Mouse (Mus musculus): Measurements from ENCODE around the gene Cs. TPM values are rescaled to one million over a fixed set of nuclear protein-coding genes. Genes with fewer than 3 reads are reported as not detected.
A peak's percentile ranks its signal among the peaks of the same experiment; 100 is the strongest.

Cs gene
- total RNA-seq (2021) = 1,000 to 10,000 TPM; 1,006 to 1,090 TPM
- long read RNA-seq, experiment 1, transcript Cs-201 (11 exons, 2,926 nt) = major isoform, 613 of 789 reads
- long read RNA-seq, experiment 1, partial matches to known transcripts = 126 of 789 reads
- long read RNA-seq, experiment 1, other reads (novel, unspliced or antisense) = 50 of 789 reads
- long read RNA-seq, experiment 2, transcript Cs-201 (11 exons, 2,926 nt) = major isoform, 261 of 370 reads
- long read RNA-seq, experiment 2, partial matches to known transcripts = 74 of 370 reads
- long read RNA-seq, experiment 2, other reads (novel, unspliced or antisense) = 35 of 370 reads

DNA sequence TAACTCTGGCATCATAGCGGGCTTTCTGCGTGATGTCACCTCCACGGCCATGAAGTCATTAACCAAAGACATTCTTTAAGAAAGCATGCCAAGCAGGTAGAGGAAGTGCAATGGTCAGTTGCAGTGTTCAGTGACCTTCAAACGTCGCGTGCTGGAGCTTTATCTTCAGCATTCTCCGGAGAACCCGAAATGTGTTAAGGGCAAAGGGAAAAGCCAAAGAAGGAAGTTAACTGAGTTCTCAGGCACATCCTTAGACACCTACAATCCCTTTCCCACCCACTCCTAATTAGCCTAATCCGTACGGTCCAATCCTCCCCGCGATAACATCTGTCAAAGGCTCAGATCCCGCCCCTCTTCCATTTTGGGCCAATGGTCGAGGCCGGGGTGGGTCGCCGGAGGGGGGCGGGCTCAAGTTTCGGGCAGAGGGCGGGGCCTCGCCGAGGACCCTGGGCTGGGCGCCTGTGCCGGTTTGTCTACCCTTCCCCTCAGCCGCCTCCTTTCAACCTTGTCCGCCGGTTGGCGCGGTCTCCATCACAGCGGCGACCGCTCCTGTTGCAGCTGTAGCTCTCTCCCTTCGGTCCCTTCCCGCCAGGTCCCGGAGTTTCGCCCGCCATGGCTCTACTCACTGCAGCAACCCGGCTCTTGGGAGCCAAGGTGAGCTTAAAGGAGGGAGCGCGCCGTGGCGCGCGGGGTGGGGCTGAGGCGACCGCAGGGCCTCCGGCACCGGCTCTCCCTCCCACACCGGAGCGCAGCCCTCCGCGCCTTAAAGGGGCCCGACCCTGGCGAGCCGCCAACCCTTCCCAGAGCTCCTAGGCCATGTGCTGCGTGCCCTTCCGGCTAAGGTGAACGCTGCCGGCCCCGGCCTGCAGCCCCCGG lies at the start of gene Cs:
TSS of gene Cs (plus strand) at position 429 of the 876 bp plus-strand sequence.
- peak; percentile 98 for DNase-seq

DNA sequence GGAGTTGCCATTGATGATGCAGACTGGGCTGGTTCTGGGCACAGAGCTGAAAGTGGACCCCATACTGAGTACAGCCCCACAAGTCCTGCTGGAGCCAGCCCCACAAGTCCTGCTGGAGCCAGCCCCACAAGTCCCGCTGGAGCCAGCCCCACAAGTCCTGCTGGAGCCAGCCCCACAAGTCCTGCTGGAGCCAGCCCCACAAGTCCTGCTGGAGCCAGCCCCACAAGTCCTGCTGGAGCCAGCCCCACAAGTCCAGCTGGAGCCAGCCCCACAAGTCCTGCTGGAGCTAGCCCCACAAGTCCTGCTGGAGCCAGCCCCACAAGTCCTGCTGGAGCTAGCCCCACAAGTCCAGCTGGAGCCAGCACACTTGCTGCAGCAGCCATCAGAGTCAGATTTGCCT lies 46.9 kb upstream of the Cs start:
- peak; percentile 49 to 74 for DNase-seq

DNA sequence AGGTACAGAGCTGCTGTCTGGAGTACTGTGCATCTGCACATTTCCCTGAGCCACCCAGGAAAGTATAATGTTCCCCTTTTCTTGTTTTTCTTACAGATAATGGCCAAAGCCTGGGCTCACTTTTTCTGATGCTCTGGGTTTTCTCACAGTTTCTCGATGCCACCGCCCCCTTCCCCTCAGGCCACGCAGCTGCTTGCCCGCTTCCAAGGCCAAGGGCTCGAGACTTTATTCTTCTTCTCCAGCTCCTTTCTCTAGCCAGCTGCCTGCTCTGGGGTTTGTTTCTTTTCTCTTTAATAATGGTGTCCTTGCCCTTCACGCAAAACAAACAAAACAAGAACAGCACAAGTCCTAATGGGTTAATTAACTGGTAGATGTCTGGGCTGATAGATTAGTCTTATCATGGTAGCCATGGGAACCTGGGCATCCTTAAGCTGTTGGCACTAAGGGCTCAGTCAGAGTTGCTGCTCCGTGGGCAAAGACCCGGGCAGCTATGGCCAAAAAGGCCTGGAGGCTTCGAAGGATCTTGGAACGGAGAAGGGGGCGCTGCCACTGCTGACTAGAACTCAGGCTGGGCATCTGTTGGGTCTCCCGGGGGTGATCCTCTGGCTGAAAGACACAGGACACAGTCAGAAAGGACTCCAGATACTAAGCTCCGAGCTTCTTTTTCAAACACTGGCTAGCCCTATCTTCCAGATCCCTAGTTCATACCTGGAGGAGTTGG lies 41.0 kb upstream of the Cs start:
- DNase-seq = no peak

DNA sequence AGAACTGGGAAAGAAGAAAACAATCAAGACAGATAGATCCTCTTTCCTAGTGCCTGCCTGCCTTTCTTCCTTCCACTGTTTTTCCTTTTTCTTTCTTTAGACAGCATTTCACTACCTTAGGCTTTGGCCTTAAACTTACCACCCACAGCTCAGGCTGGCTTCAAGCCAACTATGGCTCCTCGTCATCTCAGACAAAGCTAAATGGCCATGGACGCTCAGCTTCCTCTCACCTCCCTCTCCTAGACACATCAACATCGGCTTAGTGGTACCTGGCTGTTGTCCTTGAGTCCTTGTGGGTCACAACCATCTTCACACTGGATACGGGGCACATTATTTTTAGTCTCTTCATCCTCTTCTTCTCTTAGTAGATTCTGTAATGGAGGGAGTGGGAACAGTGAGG lies 40.3 kb upstream of the Cs start:
- DNase-seq = no peak

DNA sequence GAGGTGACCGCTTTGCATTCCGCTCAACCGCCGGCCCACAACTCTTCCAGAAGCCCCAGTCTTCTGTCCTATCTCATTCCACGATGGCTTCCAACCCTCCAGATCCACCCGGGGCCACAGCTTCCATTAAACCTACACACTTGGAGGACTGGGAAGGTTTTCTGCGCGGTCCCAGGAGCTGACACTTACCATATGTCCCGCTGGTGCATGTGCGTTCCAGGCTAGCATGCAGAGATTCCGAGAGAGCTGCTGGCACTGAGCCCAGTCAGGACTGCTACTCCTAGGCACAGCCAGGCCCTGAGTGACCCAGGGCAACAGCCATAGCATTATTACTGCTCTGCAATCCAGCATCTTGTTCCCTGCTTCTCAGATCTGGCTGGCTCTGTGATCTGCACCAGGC lies 39.9 kb upstream of the Cs start:
- peak; percentile 51 to 58 for DNase-seq

DNA sequence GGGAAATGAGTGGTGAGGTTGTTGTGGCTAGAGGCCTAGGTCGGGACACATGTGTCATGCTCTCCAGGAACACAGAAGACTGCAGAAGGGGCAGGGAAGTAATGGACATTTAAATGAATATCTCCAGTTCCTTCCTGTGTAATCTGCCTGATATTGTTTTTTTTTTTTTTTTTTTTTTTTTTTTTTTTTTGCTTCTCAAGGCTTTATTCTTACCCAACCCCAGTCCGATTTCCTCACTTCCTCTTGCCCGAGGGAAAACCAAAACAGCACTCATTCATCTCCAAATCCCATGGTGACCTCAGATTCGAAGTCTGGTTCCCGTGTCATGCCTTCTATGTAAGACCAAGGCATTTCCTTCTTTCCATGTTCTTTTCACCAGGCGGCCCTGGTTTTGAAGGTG lies 39.3 kb upstream of the Cs start:
- no peak for DNase-seq

DNA sequence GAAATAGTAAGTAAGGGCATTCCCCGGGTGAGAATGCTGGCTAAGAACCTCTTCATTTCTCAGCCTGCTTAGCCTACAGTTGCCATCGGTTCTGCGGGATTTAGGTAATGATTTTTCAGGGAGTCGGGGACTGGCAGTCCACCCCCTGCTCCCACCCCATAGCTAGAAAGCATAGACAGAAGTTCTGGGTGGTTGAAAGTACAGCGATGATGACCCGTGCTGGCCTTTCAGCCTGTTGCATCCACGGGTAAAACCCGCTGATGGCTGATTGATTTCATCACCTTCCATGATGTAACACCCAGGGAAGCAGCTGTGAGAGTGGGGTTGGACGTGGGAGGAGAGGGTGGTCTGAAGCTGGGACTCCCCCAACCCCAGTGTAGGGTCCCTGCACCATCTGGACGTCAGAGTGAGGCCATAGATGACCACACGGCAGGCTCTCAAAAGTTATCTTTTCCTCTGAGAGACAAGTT lies 38.8 kb upstream of the Cs start, which contains the start of gene Il23a:
TSS of gene Il23a (minus strand) at position 51 of the 470 bp plus-strand sequence.
- DNase-seq = no peak

DNA sequence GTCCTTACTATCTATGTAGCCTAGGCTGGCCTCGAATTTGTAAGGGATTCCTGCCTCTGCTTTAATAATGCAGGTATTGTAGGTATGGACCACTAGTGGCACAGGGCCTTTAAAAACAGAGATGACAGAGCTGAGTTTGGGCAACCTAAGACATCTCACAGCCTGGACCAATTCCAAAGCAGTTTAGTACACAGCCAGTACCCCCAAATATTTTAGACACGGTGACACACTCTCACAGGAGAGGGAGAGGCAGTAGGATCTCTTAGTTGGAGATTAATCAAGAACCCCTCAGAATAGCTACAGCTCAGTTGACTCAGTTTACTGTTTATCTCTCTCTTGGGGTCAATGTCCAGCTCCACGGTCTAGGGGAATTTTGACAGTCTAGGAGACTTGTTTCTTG lies 35.2 kb upstream of the Cs start:
- DNase-seq = no peak

DNA sequence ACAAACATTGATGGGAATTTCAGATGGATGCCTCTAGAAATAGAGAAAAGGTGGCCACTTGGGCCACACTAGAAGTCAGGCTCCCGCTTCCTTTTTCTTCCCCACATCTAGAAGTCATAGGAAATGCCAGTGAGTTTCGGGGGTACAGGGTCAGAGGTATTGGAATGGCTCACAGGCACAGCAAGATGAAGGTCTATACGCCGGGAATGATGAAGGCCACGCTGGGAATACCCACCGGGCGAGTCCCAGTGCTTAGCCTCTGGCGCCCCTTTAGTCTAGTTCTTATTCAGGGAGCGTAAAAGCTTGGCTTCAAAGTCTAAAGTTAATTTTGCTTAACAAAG lies 34.8 kb upstream of the Cs start:
- no peak for DNase-seq

DNA sequence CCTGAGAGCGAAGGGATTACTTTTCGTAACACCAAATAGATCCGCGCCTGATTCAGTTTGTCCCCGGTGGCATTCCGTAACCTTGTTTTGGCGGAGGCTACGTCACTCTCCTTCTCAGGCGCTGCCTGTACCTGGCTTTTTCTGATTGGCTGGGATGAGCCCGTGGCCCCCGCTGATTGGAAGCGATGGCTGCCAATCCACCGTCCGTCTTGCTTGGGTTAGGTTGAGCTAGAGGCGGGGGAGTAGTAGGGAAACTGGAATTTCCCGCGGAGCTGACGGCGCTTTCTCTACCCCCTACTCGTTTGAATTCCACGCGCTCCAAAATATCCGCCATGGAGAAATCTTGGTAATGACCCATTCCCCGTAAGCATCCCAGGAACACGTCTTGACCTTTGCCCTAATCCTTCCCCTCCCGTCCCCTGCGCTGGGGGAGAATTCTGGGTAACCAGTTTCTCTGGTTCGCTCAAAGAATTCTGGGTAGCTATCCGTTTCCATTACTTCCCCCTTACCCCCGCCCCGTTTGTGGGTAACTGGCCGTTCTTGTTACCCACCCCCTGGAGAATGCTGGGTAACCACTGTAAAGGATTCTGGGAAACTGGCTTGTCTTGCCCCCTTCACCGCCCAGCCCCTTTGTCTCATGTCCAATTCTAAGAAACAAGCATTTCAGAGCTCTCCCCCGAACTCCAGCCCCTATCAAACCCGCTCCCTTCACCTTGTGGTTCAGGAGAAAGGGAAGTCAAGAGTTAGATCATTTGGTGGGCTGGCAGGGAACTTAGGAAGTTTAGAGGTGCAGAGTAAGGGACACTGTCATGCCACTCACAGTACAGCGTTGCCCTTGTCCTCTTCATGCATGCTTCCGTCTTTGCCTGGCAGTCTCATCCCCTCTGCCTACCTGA lies 34.2 kb upstream of the Cs start, which contains the start of gene Pan2:
TSS of gene Pan2 (plus strand) at position 210 of the 896 bp plus-strand sequence.
- DNase-seq = peak; percentile 100

DNA sequence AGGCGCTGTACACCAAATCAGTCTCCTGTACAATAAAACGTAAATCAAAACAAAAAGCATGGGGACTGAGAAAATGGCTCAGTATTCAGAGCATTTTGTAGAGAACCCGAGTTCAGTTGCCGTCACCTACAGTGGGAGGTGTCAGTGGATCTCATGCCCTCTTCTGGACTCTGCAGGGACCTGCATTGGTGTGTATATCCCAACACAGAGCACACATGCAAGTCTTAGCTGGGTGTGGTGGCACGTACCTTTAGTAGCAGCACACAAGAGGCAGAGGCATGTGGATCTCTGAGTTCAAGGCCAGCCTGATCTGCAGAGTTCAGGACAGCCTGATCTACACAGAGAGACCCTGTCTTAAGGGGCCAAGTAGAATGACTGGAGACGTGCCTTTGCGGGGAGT lies 27.9 kb upstream of the Cs start:
- DNase-seq = no peak

DNA sequence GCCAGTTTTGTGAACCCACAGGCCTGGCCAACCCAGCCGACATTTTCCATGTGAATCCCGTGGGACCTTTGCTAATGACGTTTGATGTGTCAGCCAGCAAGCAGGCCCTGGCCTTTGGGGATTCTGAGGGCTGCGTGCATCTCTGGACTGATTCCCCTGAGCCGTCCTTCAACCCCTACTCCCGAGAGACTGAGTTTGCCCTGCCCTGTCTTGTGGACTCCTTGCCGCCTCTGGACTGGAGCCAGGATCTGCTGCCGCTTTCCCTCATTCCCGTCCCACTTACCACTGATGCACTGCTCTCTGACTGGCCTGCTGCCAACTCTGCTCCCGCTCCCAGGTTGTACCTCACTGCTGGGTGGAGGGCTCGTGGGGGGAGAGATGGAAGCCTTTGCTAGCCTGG lies 27.4 kb upstream of the Cs start:
- DNase-seq = peak in 1 of 2 experiments; percentile 19

DNA sequence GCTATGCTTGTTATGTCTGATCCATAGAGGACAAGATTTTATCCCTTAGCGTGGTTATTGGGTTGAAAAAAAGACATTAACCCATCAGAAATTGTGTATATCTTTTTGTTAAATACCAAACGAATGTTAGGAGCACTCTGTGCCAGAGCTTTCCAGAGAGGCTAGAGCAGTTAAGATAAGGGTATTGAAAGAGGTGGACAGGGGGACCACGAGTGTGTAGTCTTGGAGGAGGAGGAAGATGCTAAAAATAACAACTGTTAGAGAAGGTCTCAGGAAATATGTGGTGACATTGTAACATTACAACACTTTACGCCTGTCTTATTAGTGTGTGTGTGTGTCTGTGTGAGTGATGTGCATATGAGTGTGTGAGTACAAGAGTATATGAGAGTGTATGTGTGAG lies 26.6 kb upstream of the Cs start:
- no peak for DNase-seq

DNA sequence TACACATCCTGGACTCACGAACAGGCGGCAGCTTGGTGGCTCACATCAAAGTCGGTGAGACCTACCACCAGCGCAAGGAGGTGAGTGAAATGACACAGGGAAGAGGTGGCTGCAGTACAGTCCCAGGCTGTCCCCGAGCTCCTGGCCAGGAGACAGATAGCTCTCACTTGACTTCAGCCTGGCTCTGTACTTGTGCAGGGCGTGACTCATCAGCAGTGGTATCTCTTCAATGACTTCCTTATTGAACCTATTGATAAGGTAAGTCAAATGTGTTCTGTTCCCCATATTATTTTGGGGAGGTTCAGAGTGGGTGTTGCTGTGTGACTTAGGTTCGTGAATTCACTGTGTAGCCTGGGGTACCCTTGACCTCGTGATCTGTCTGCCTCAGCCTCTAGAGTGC lies 22.0 kb upstream of the Cs start:
- DNase-seq = no peak

DNA sequence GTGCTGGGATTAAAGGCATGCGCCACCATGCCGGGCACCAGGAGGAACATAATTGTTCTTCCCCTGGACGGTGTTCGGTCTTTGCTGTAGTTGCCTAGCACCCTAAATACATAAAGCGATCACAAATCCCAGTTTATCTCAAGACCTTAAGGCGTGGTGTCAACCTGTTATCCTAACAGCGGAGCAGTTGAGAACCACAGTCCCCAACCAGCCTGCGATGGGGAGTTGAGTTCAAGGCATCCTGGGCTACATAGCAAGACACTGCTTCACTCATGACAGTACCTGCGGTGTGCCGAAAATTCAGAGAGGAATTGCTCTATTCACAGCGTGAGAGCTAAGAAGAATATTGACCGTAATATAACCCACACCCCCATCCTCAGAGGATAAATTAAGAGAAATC lies 15.9 kb upstream of the Cs start:
- DNase-seq = no peak

DNA sequence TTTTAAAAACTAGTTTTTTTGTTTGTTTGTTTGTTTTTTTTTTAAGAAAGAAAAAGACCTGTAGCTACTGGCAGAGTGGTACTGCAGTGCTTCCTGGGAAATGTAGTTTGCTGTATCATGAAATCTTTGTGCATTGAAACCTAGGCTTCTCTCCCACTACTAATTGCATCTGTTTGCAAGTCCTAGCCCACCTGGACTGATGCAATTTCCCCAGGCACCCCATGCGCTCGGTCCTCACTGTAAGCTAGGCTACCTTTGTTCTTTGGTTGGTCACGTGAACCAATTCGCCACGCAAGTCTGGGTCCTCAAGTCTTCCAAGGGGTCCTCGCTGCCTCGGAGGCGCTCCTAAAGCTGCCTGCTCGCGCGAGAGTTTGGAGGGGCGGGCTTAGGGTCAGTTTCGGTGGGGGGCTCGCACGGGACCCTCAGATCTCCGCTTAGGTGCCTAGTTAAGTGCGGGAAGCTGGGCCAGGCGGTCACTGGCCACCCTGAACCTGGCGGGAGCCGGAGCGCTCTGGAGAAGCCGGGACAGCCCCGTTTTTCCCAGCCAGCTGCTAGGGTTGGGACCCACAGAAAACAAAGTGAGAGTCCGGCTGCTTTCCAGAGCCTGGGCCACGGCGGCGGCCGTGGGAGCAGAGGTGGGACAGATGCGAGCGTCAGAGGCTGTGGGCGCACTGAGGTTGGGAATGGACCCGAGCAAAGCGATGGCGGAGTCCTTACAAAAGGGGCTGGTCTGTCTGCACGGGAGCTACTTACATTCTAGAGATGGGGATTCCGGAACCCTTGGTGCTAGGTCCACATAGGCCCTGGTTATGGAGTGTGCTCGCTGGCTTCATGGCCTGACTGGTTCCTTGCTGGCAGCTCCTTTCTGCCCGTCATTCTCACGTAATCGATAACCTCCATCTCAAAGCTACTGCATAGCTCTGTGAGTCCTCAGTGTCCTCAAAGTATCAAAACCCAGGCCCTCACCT lies 15.1 kb upstream of the Cs start, which contains the start of gene Cnpy2:
TSS of gene Cnpy2 (plus strand) at position 319 of the 968 bp plus-strand sequence.
- peak; percentile 87 to 91 for DNase-seq

DNA sequence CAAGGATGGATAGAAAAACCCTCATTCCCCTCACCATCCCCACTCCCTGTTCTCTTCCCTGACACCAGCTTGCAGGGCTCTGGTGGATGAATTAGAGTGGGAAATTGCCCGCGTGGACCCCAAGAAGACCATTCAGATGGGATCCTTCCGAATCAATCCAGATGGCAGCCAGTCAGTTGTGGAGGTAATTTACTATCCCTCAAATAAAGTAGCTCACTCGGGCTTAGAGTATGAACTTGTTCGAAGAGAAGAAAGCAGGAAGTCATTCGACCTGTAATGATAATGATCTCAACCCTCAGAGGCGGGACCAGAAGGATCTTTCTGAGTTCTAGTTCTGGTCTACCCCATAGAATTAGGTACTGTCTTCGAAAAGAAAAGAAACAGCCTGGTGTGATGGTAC lies 14.0 kb upstream of the Cs start:
- DNase-seq = no peak

DNA sequence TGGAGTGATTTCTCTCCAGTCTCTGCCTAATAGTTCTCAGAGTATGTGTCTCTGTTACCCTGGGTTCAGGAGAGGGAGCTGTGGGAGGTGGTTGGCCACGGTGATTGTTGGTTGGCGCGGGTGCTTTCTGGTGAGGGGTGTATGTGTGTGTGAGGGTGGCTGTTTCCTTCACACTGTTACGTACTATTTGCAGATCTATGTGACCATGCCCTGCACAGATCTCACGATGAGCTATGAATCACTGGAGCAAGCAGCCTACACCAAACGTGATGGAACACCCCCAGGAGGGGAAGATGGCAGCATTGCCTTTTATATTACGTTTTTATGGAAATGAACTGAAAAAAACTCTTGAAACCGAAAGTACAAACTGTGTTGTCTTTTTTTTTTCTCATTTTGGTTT lies 10.7 kb upstream of the Cs start:
- DNase-seq = no peak

DNA sequence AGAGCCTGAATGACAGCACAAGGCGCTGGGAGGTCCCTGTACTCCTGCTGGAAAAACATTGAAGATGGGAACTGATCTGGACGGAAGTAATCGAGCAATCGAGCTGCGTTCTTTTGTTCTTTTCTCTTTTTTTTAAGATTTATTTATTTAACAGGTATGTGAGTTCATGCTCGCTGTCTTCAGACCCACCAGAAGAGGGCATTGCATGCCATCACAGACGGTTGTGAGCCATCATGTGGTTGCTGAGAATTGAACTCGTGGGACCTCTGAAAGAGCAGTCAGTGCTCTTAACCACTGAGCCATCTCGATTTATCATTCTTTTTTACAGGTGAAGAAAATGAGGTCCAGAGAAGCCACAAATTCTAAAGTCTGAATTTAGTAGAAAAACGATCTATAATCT lies 9.9 kb upstream of the Cs start:
- DNase-seq = no peak
